Mouse (Mus musculus): ENCODE measurements around the gene Pcnx3. TPM values are rescaled to one million over a fixed set of nuclear protein-coding genes. Genes with fewer than 3 reads are reported as not detected.

Gene Pcnx3
- polyA plus RNA-seq, 1 experiment from 2014 or later: 30.6 TPM

GRCm38 (mm10) chr19:5704801-5705571 is 16.3 kb upstream of the Pcnx3 start:
- WGBS: 43% methylated on average over 10 of the region's 10 CpGs
- no peak for DNase-seq (ENCODE audit: low spot score)
- Histone ChIP-seq H3K27ac (replicated peaks) (no peak overlapping the region), H3K9me3 (no peaks in the 10 kb centered on the region), H3K36me3 (replicated peaks) (peaks cover 87% of the 10 kb centered on the region), H3K27me3 (replicated peaks; ENCODE audit: low read depth, poor library complexity, severe bottlenecking) (no peaks in the 10 kb centered on the region), H3K4me3 (no peak overlapping the region), H3K4me1 (peaks cover 7% of the 10 kb centered on the region)

- H3K4me3 ChIP-seq: 0 out of 2 replicates have a peak within 1 kb of the TSS, but pooled peaks have one; percentile 5
- H3K27me3 ChIP-seq (replicated peaks; ENCODE audit: low read depth, poor library complexity, severe bottlenecking): no peaks in the 10 kb centered on the region
- peaks cover 7% of the 10 kb centered on the region for H3K4me1 ChIP-seq
- no peak for DNase-seq (ENCODE audit: low spot score)
- H3K27ac ChIP-seq (replicated peaks): no peak within 1 kb of the TSS
- 82% methylated on average over 17 of the region's 17 CpGs for WGBS
- H3K9me3 ChIP-seq: no peaks in the 10 kb centered on the region
- H3K36me3 ChIP-seq (replicated peaks): peaks cover 87% of the 10 kb centered on the region
These were observed 15.6 kb upstream of the Pcnx3 start, which contains the start of gene Kcnk7 for GRCm38 (mm10) chr19:5704163-5704800. TSS of gene Kcnk7 (plus strand) at chr19:5704367.

GRCm38 (mm10) chr19:5695849-5696462 is 7.2 kb upstream of the Pcnx3 start:
- Histone ChIP-seq H3K9me3 (no peaks in the 10 kb centered on the region), H3K36me3 (replicated peaks) (peaks cover 100% of the 10 kb centered on the region), H3K27me3 (replicated peaks; ENCODE audit: low read depth, poor library complexity, severe bottlenecking) (peaks cover 10% of the 10 kb centered on the region), H3K4me1 (peaks cover 47% of the 10 kb centered on the region), H3K4me3 (peak overlapping the region; percentile 50), H3K27ac (replicated peaks) (no peak overlapping the region)
- 15% methylated on average over 41 of the region's 41 CpGs for WGBS
- peak; percentile 70 for DNase-seq (ENCODE audit: low spot score)

- Histone ChIP-seq H3K4me1 (peaks cover 59% of the 10 kb centered on the region), H3K27ac (replicated peaks) (no peak overlapping the region), H3K27me3 (replicated peaks; ENCODE audit: low read depth, poor library complexity, severe bottlenecking) (peaks cover 10% of the 10 kb centered on the region), H3K4me3 (peak overlapping the region; percentile 97; the same call in 1 of the 2 replicates), H3K36me3 (replicated peaks) (peaks cover 87% of the 10 kb centered on the region), H3K9me3 (no peaks in the 10 kb centered on the region)
- no peak for DNase-seq (ENCODE audit: low spot score)
- WGBS: 84% methylated on average over 6 of the region's 6 CpGs
These were observed 5.1 kb upstream of the Pcnx3 start for GRCm38 (mm10) chr19:5693801-5694200.

- Histone ChIP-seq H3K4me3 (peak overlapping the region; percentile 97), H3K9me3 (no peaks in the 10 kb centered on the region), H3K27ac (replicated peaks) (peak overlapping the region; percentile 82), H3K4me1 (peaks cover 62% of the 10 kb centered on the region), H3K36me3 (replicated peaks) (peaks cover 78% of the 10 kb centered on the region), H3K27me3 (replicated peaks; ENCODE audit: low read depth, poor library complexity, severe bottlenecking) (peaks cover 10% of the 10 kb centered on the region)
- DNase-seq (ENCODE audit: low spot score): no peak
- WGBS: 73% methylated on average over 10 of the region's 10 CpGs
These were observed 4.2 kb upstream of the Pcnx3 start for GRCm38 (mm10) chr19:5692913-5693396.

- no peak for DNase-seq (ENCODE audit: low spot score)
- no peaks in the 10 kb centered on the region for H3K9me3 ChIP-seq
- H3K27me3 ChIP-seq (replicated peaks; ENCODE audit: low read depth, poor library complexity, severe bottlenecking): peaks cover 10% of the 10 kb centered on the region
- H3K4me1 ChIP-seq: peaks cover 69% of the 10 kb centered on the region
- WGBS: 38% methylated on average over 10 of the region's 10 CpGs
- H3K27ac ChIP-seq (replicated peaks): peak overlapping the region; percentile 82
- H3K4me3 ChIP-seq: peak overlapping the region; percentile 97
- peaks cover 72% of the 10 kb centered on the region for H3K36me3 ChIP-seq (replicated peaks)
These were observed 3.6 kb upstream of the Pcnx3 start for GRCm38 (mm10) chr19:5692086-5692912.

GRCm38 (mm10) chr19:5691601-5692000 is 2.9 kb upstream of the Pcnx3 start:
- peaks cover 73% of the 10 kb centered on the region for H3K4me1 ChIP-seq
- DNase-seq (ENCODE audit: low spot score): no peak
- H3K4me3 ChIP-seq: peak overlapping the region; percentile 97
- peaks cover 72% of the 10 kb centered on the region for H3K36me3 ChIP-seq (replicated peaks)
- 69% methylated on average over 5 of the region's 5 CpGs for WGBS
- no peaks in the 10 kb centered on the region for H3K9me3 ChIP-seq
- peak overlapping the region; percentile 82 for H3K27ac ChIP-seq (replicated peaks)
- H3K27me3 ChIP-seq (replicated peaks; ENCODE audit: low read depth, poor library complexity, severe bottlenecking): peaks cover 10% of the 10 kb centered on the region

- H3K9me3 ChIP-seq: no peaks in the 10 kb centered on the region
- H3K4me1 ChIP-seq: peaks cover 60% of the 10 kb centered on the region
- H3K4me3 ChIP-seq: peak overlapping the region; percentile 97
- DNase-seq (ENCODE audit: low spot score): no peak
- peaks cover 72% of the 10 kb centered on the region for H3K36me3 ChIP-seq (replicated peaks)
- 68% methylated on average over 15 of the region's 15 CpGs for WGBS
- H3K27me3 ChIP-seq (replicated peaks; ENCODE audit: low read depth, poor library complexity, severe bottlenecking): peaks cover 7% of the 10 kb centered on the region
- H3K27ac ChIP-seq (replicated peaks): peak overlapping the region; percentile 93
These were observed 1.6 kb upstream of the Pcnx3 start for GRCm38 (mm10) chr19:5690343-5690735.

GRCm38 (mm10) chr19:5689565-5690342 is 1.0 kb upstream of the Pcnx3 start:
- Histone ChIP-seq H3K4me1 (peaks cover 56% of the 10 kb centered on the region), H3K9me3 (no peaks in the 10 kb centered on the region), H3K27me3 (replicated peaks; ENCODE audit: low read depth, poor library complexity, severe bottlenecking) (peaks cover under 1% of the 10 kb centered on the region), H3K36me3 (replicated peaks) (peaks cover 72% of the 10 kb centered on the region), H3K27ac (replicated peaks) (peak overlapping the region; percentile 93), H3K4me3 (peak overlapping the region; percentile 97)
- DNase-seq (ENCODE audit: low spot score): peak; percentile 88
- WGBS: 10% methylated on average over 42 of the region's 42 CpGs

- H3K27me3 ChIP-seq (replicated peaks; ENCODE audit: low read depth, poor library complexity, severe bottlenecking): no peaks in the 10 kb centered on the region
- no peaks in the 10 kb centered on the region for H3K9me3 ChIP-seq
- WGBS: 2% methylated on average over 7 of the region's 7 CpGs
- peak overlapping the region; percentile 93 for H3K27ac ChIP-seq (replicated peaks)
- no peak for DNase-seq (ENCODE audit: low spot score)
- H3K4me1 ChIP-seq: peaks cover 56% of the 10 kb centered on the region
- peaks cover 72% of the 10 kb centered on the region for H3K36me3 ChIP-seq (replicated peaks)
- peak overlapping the region; percentile 97 for H3K4me3 ChIP-seq
These were observed 350 bp upstream of the Pcnx3 start for GRCm38 (mm10) chr19:5689088-5689428.

- Histone ChIP-seq H3K27ac (replicated peaks) (peak overlapping the region; percentile 93), H3K4me3 (peak overlapping the region; percentile 97), H3K27me3 (replicated peaks; ENCODE audit: low read depth, poor library complexity, severe bottlenecking) (no peaks in the 10 kb centered on the region), H3K4me1 (peaks cover 43% of the 10 kb centered on the region), H3K36me3 (replicated peaks) (peaks cover 72% of the 10 kb centered on the region), H3K9me3 (no peaks in the 10 kb centered on the region)
- no peak for DNase-seq (ENCODE audit: low spot score)
- 20% methylated on average over 9 of the region's 9 CpGs for WGBS
These were observed 970 bp downstream of the Pcnx3 start for GRCm38 (mm10) chr19:5687738-5688137.
